Mouse (Mus musculus) heart, embryonic 11.5 days (tissue): Measurements from ENCODE around the gene Drg2. TPM values are rescaled to one million over a fixed set of nuclear protein-coding genes. Genes with fewer than 3 reads are reported as not detected.
A peak's percentile ranks its signal among the peaks of the same experiment; 100 is the strongest.

Source experiments
- ATAC-seq: fragments of 200-750 bp; cut with Nextera tagmentation; replicated peaks from 2 replicates; pipeline ENCODE4 v1.8.0; 2017; ENCODE audit warnings: moderate library complexity; ENCODE audit not compliant: insufficient number of reproducible peaks, low FRiP score, low TSS enrichment
- H3K27ac ChIP-seq: fragments of 300-500 bp; sonication (generic); 2 replicates; pipeline ENCODE4 v1.5.1; 2014; ENCODE audit warnings: mild to moderate bottlenecking, low read depth, low read length
- H3K27me3 ChIP-seq: fragments of 300-500 bp; sonication (generic); 2 replicates; pipeline ENCODE4 v1.6.1; 2014; ENCODE audit warnings: mild to moderate bottlenecking, low read length, mixed read lengths; ENCODE audit not compliant: control insufficient read depth, insufficient read depth
- H3K36me3 ChIP-seq: fragments of 300-500 bp; sonication (generic); 2 replicates; pipeline ENCODE4 v1.6.1; 2014; ENCODE audit warnings: mild to moderate bottlenecking, low read length, moderate library complexity, mixed read lengths; ENCODE audit not compliant: control insufficient read depth, insufficient read depth
- H3K4me1 ChIP-seq: fragments of 300-500 bp; sonication (generic); 2 replicates; pipeline ENCODE4 v1.6.1; 2014; ENCODE audit warnings: low read length; ENCODE audit not compliant: control insufficient read depth, insufficient read depth
- H3K4me2 ChIP-seq: fragments of 300-500 bp; sonication (generic); 2 replicates; pipeline ENCODE4 v1.6.1; 2014; ENCODE audit warnings: mild to moderate bottlenecking, moderate library complexity
- H3K4me3 ChIP-seq: fragments of 300-500 bp; sonication (generic); 2 replicates; pipeline ENCODE4 v1.5.1; 2014; ENCODE audit warnings: low read depth, low read length
- H3K9ac ChIP-seq: fragments of 300-500 bp; sonication (generic); 2 replicates; pipeline ENCODE4 v1.6.1; 2014; ENCODE audit warnings: mild to moderate bottlenecking, low read depth, low read length, moderate library complexity
- H3K9me3 ChIP-seq: fragments of 300-500 bp; sonication (generic); replicated peaks from 2 replicates; pipeline ENCODE4 v1.6.1; 2016; ENCODE audit warnings: low read length; ENCODE audit not compliant: control insufficient read depth
- WGBS: fragments of 180-500 bp; shearing (Covaris S2); extraction: QIAGEN DNeasy Blood & Tissue Kit; methylation state at CpG from one replicate; pipeline ENCODE4 v1.1.7; 2014; ENCODE audit not compliant: insufficient replicate concordance; 5-methylcytosine and 5-hydroxymethylcytosine counted together
- polyA plus RNA-seq: library from polyadenylated mRNA; unstranded; fragments of >200 nt; fragmentation: Nextera tagmentation; extraction: Ambion mirVana; gene quantifications from 2 replicates; pipeline ENCODE4 v1.2.1, GENCODE M21; 2014

Gene Drg2
- polyA plus RNA-seq: 78.5 and 85.9 TPM in 2 replicates

GRCm38 (mm10) chr11:60454080-60454744, at the start of gene Drg2:
TSS of gene Drg2 (plus strand) at chr11:60454591.
- no peaks in the 10 kb centered on the region for H3K27me3 ChIP-seq
- peak within 1 kb of the TSS; percentile 96 for H3K4me2 ChIP-seq
- H3K9me3 ChIP-seq: no peaks in the 10 kb centered on the region
- peaks cover 10% of the 10 kb centered on the region for H3K4me1 ChIP-seq
- peak; percentile 78; the same call in 1 of the 2 replicates for ATAC-seq
- peak within 1 kb of the TSS; percentile 86 for H3K4me3 ChIP-seq
- peak within 1 kb of the TSS; percentile 41; the same call in 1 of the 2 replicates for H3K27ac ChIP-seq
- WGBS: 5% methylated on average over 27 of the region's 27 CpGs
- H3K36me3 ChIP-seq: peaks cover 8% of the 10 kb centered on the region
- H3K9ac ChIP-seq: peak within 1 kb of the TSS; percentile 86

GRCm38 (mm10) chr11:60406606-60407005, 47.8 kb upstream of the Drg2 start:
- Histone ChIP-seq H3K4me2 (no peak overlapping the region), H3K4me3 (no peak overlapping the region), H3K9me3 (no peaks in the 10 kb centered on the region), H3K9ac (no peak overlapping the region), H3K27me3 (no peaks in the 10 kb centered on the region), H3K4me1 (no peaks in the 10 kb centered on the region), H3K27ac (no peak overlapping the region), H3K36me3 (peaks cover 28% of the 10 kb centered on the region)
- no peak for ATAC-seq
- WGBS: 89% methylated on average over 1 of the region's 1 CpGs

- 18% methylated on average over 3 of the region's 3 CpGs for WGBS
- Histone ChIP-seq H3K9ac (no peak overlapping the region), H3K27me3 (no peaks in the 10 kb centered on the region), H3K36me3 (peaks cover 2% of the 10 kb centered on the region; the same call in 1 of the 2 replicates), H3K4me1 (peaks cover 12% of the 10 kb centered on the region; the same call in 1 of the 2 replicates), H3K4me2 (no peak overlapping the region), H3K27ac (no peak overlapping the region), H3K4me3 (no peak overlapping the region), H3K9me3 (no peaks in the 10 kb centered on the region)
- no peak for ATAC-seq
Measured at GRCm38 (mm10) chr11:60412173-60412572, 42.2 kb upstream of the Drg2 start.

GRCm38 (mm10) chr11:60412921-60413320, 41.5 kb upstream of the Drg2 start:
- Histone ChIP-seq H3K4me2 (no peak overlapping the region), H3K9me3 (no peaks in the 10 kb centered on the region), H3K27ac (no peak overlapping the region), H3K27me3 (no peaks in the 10 kb centered on the region), H3K9ac (no peak overlapping the region), H3K4me3 (no peak overlapping the region), H3K36me3 (no peaks in the 10 kb centered on the region), H3K4me1 (peaks cover 12% of the 10 kb centered on the region; the same call in 1 of the 2 replicates)
- 88% methylated on average over 2 of the region's 2 CpGs for WGBS
- ATAC-seq: no peak

- H3K9ac ChIP-seq: peak overlapping the region; percentile 84
- no peaks in the 10 kb centered on the region for H3K9me3 ChIP-seq
- no peaks in the 10 kb centered on the region for H3K27me3 ChIP-seq
- H3K4me3 ChIP-seq: peak overlapping the region; percentile 79
- peaks cover 21% of the 10 kb centered on the region for H3K4me1 ChIP-seq
- ATAC-seq: peak; percentile 39
- no peaks in the 10 kb centered on the region for H3K36me3 ChIP-seq
- peak overlapping the region; percentile 86 for H3K4me2 ChIP-seq
- peak overlapping the region; percentile 42 for H3K27ac ChIP-seq
- WGBS: under 1% methylated on average over 21 of the region's 21 CpGs
Measured at GRCm38 (mm10) chr11:60416590-60416962, 37.8 kb upstream of the Drg2 start.

GRCm38 (mm10) chr11:60416963-60417716, 37.3 kb upstream of the Drg2 start, which contains the start of gene Gid4:
TSS of gene Gid4 (plus strand) at chr11:60417145.
- Histone ChIP-seq H3K4me3 (peak within 1 kb of the TSS; percentile 79), H3K4me1 (peaks cover 21% of the 10 kb centered on the region), H3K4me2 (peak within 1 kb of the TSS; percentile 86), H3K9ac (peak within 1 kb of the TSS; percentile 95), H3K36me3 (no peaks in the 10 kb centered on the region), H3K27me3 (no peaks in the 10 kb centered on the region), H3K9me3 (no peaks in the 10 kb centered on the region), H3K27ac (peak within 1 kb of the TSS; percentile 89)
- peak; percentile 95 for ATAC-seq
- under 1% methylated on average over 79 of the region's 81 CpGs for WGBS

- Histone ChIP-seq H3K4me3 (peak within 1 kb of the TSS; percentile 79), H3K4me2 (peak within 1 kb of the TSS; percentile 86), H3K9ac (peak within 1 kb of the TSS; percentile 95), H3K27ac (peak within 1 kb of the TSS; percentile 89), H3K9me3 (no peaks in the 10 kb centered on the region), H3K27me3 (no peaks in the 10 kb centered on the region), H3K4me1 (peaks cover 21% of the 10 kb centered on the region), H3K36me3 (no peaks in the 10 kb centered on the region)
- peak; percentile 49 for ATAC-seq
- WGBS: under 1% methylated on average over 39 of the region's 39 CpGs
Measured at GRCm38 (mm10) chr11:60417717-60418472, 36.5 kb upstream of the Drg2 start, which contains the start of gene Atpaf2. TSS of gene Atpaf2 (minus strand) at chr11:60418457.

- Histone ChIP-seq H3K4me2 (peak overlapping the region; percentile 86), H3K9ac (peak overlapping the region; percentile 95), H3K4me1 (peaks cover 21% of the 10 kb centered on the region), H3K36me3 (no peaks in the 10 kb centered on the region), H3K27ac (0 out of 2 replicates have a peak overlapping the region, but pooled peaks have one; percentile 89), H3K9me3 (no peaks in the 10 kb centered on the region), H3K4me3 (peak overlapping the region; percentile 79), H3K27me3 (no peaks in the 10 kb centered on the region)
- ATAC-seq: no peak
- WGBS: 5% methylated on average over 6 of the region's 6 CpGs
Measured at GRCm38 (mm10) chr11:60418473-60418803, 36.0 kb upstream of the Drg2 start.
